ENCODE assay signal across 9 mouse cellular contexts in genomic region chr3:151716246-151716645, GRCm38 (mm10). TPM values are rescaled to one million over a fixed set of nuclear protein-coding genes. Genes with fewer than 3 reads are reported as not detected.
DNase-seq lines count a peak whose midpoint lies in the region; TF ChIP-seq lines count a peak whose summit lies in the region.
"Had no signal": no experiment of that assay in that cellular context is flagged by ENCODE, and none has a peak within 500 bp of the region (broad histone marks: within the 10 kb centered on the region; RNA-seq: fewer than 3 reads in every experiment).

No protein-coding gene starts in this region.

- intact Hi-C loops in heart, adult 2 months (cut with DNase I): loop anchor here (1.0 to 2.0 kb wide), 2 partner anchors 55 to 373 kb away; no protein-coding TSS in a partner anchor
- intact Hi-C loops in heart, postnatal 25 days (cut with DNase I): loop anchor here (2.0 kb wide), 1 partner anchor 373 kb away; no protein-coding TSS in a partner anchor
- intact Hi-C loops in left cerebral cortex, postnatal 14 days (cut with DNase I): loop anchor here (1.0 to 2.0 kb wide), 2 partner anchors 55 to 377 kb away; no protein-coding TSS in a partner anchor

- DNase-seq in heart, adult 2 months: no peak
- no peak for DNase-seq in heart, postnatal 25 days (ENCODE audit: low spot score)
- peak; percentile 30 to 38 for DNase-seq in right cerebral cortex, postnatal 10 days (ENCODE audit: low spot score in 2 of 2)
- no peak for DNase-seq in right cerebral cortex, postnatal 14 days
- peak; percentile 32 for DNase-seq in embryo, embryonic 9.5 days (ENCODE audit: extremely low spot score)
- peak; percentile 52 to 64 for DNase-seq in left cerebral cortex, postnatal 14 days (ENCODE audit: low spot score in 2 of 2)
- DNase-seq in skeletal muscle tissue, adult 2 months (ENCODE audit: low read depth, low spot score): peak; percentile 10
- DNase-seq in thymus, adult 18-20 months: no peak

- H3K4me1 ChIP-seq in heart, adult 2 months (ENCODE audit: control insufficient read depth, insufficient read depth, low read length): no peaks in the 10 kb centered on the region

- H3K27me3 ChIP-seq in heart, adult 2 months (ENCODE audit: control insufficient read depth, insufficient read depth, low read length): no peaks in the 10 kb centered on the region

- H3K79me2 ChIP-seq in heart, adult 2 months (replicated peaks; ENCODE audit: control insufficient read depth, insufficient read depth, low read length): no peaks in the 10 kb centered on the region

- TF ChIP-seq CTCF in heart, adult 2 months (IDR thresholded peaks at IDR 0.05): peak; percentile 84

- TF ChIP-seq POLR2A in heart, adult 2 months (IDR thresholded peaks at IDR 0.05; ENCODE audit: insufficient read depth, low read depth, low read length): no peak

- no peak for TF ChIP-seq EP300 in heart, adult 2 months (IDR thresholded peaks at IDR 0.05; ENCODE audit: insufficient read depth, low read depth, low read length)

- H3K9ac ChIP-seq in heart, adult 2 months (ENCODE audit: low read depth, low read length): no peak overlapping the region

- no peaks in the 10 kb centered on the region for H3K36me3 ChIP-seq in heart, adult 2 months (ENCODE audit: control insufficient read depth, insufficient read depth, low read length)

- 19% methylated on average over 1 of the region's 1 CpGs for WGBS in heart, adult 2 months

- H3K27ac ChIP-seq in heart, adult 2 months: no peak overlapping the region

- no peak overlapping the region for H3K4me3 ChIP-seq in heart, adult 2 months

RNA-seq across cellular contexts. Expression of gene Ifi44, which starts 33.5 kb away (rescaled TPM):
- under 1 TPM; 0.81 to 0.82 TPM for total RNA-seq in heart, adult 2 months (2021)
- 2.6 and 5.9 TPM in 2 replicates for polyA plus RNA-seq in heart, adult 2 months (2012; rRNA removed)
- under 1 TPM; 0.36 to 0.81 TPM for total RNA-seq in heart, postnatal 25 days (2021)
- total RNA-seq in left cerebral cortex, postnatal 14 days (2021): not detected
- total RNA-seq: left cerebral cortex, postnatal 10 days had no signal

RNA-seq across cellular contexts. Expression of gene Ifi44l, which starts 46.4 kb away (rescaled TPM):
- total RNA-seq in heart, adult 2 months (2021): not detected
- not detected in 2 replicates for polyA plus RNA-seq in heart, adult 2 months (2012; rRNA removed)
- total RNA-seq in heart, postnatal 25 days (2021): not detected
- total RNA-seq in left cerebral cortex, postnatal 14 days (2021): not detected
- total RNA-seq: left cerebral cortex, postnatal 10 days had no signal

Comparison
In these comparisons a context has a peak if more than half of its experiments do, and no peak if none do; other contexts are left out.
1. DNase-seq: peak in right cerebral cortex, postnatal 10 days (2 of 2), embryo, embryonic 9.5 days (single experiment), left cerebral cortex, postnatal 14 days (2 of 2) and skeletal muscle tissue, adult 2 months (single experiment); none in heart, adult 2 months (0 of 2), heart, postnatal 25 days (single experiment), right cerebral cortex, postnatal 14 days (single experiment) and thymus, adult 18-20 months (0 of 2).